ENCODE assay signal across 9 mouse cellular contexts in genomic region chr4:145219240-145219985, GRCm38 (mm10). TPM values are rescaled to one million over a fixed set of nuclear protein-coding genes. Genes with fewer than 3 reads are reported as not detected.
DNase-seq lines count a peak whose midpoint lies in the region; ATAC-seq and TF ChIP-seq lines count a peak whose summit lies in the region.
"Had no signal": no experiment of that assay in that cellular context is flagged by ENCODE, and none has a peak within 500 bp of the region (broad histone marks: within the 10 kb centered on the region; RNA-seq: fewer than 3 reads in every experiment).

No protein-coding gene starts in this region.

- H3K9me3 ChIP-seq in hindbrain, postnatal 0 days (ENCODE audit: low read length): no peaks in the 10 kb centered on the region
- H3K9me3 ChIP-seq in hindbrain, embryonic 13.5 days: no peaks in the 10 kb centered on the region
- H3K9me3 ChIP-seq: midbrain, embryonic 12.5 days had no signal

- no peaks in the 10 kb centered on the region for H3K27me3 ChIP-seq in hindbrain, postnatal 0 days (ENCODE audit: insufficient read depth, low read length)
- H3K27me3 ChIP-seq in hindbrain, embryonic 13.5 days: no peaks in the 10 kb centered on the region
- H3K27me3 ChIP-seq in Patski: no peaks in the 10 kb centered on the region
- H3K27me3 ChIP-seq in spleen, adult 2 months (ENCODE audit: control insufficient read depth, insufficient read depth, low read length): no peaks in the 10 kb centered on the region
- H3K27me3 ChIP-seq: midbrain, embryonic 12.5 days had no signal

- POLR2A ChIA-PET in Patski (lab: Charles Lee): interaction anchor here (1.6 kb wide), 1 partner anchor 9 kb away, joined by 5 read pairs; no protein-coding TSS in a partner anchor

- CTCF ChIA-PET in Patski (lab: Charles Lee): interaction anchor here (0.7 to 4.3 kb wide), 10 partner anchors 12 to 66 kb away, joined by 3 to 18 read pairs (median 6); no protein-coding TSS in a partner anchor

- 63% methylated on average over 15 of the region's 15 CpGs for WGBS in hindbrain, postnatal 0 days
- 72% methylated on average over 15 of the region's 15 CpGs for WGBS in hindbrain, embryonic 13.5 days
- 74% methylated on average over 15 of the region's 15 CpGs for WGBS in spleen, adult 2 months

- no peak overlapping the region for H3K4me3 ChIP-seq in hindbrain, postnatal 0 days (ENCODE audit: low read length)
- no peak overlapping the region for H3K4me3 ChIP-seq in hindbrain, embryonic 13.5 days
- H3K4me3 ChIP-seq in spleen, adult 2 months (ENCODE audit: extremely low read depth, insufficient read depth, insufficient read length): no peak overlapping the region
- H3K4me3 ChIP-seq: midbrain, embryonic 12.5 days had no signal

- ATAC-seq in hindbrain, postnatal 0 days: no peak
- ATAC-seq in hindbrain, embryonic 13.5 days (ENCODE audit: low FRiP score): no peak
- ATAC-seq in Patski: no peak

- no peak overlapping the region for H3K4me2 ChIP-seq in hindbrain, postnatal 0 days (ENCODE audit: low read depth, low read length)
- no peak overlapping the region for H3K4me2 ChIP-seq in hindbrain, embryonic 13.5 days
- H3K4me2 ChIP-seq: midbrain, embryonic 12.5 days had no signal

- H3K27ac ChIP-seq in hindbrain, postnatal 0 days: no peak overlapping the region
- no peak overlapping the region for H3K27ac ChIP-seq in hindbrain, embryonic 13.5 days
- H3K27ac ChIP-seq in spleen, adult 2 months (ENCODE audit: insufficient read depth, low read length): no peak overlapping the region
- H3K27ac ChIP-seq: midbrain, embryonic 12.5 days had no signal

- in situ Hi-C loops in Patski (cut with MboI; ENCODE audit: low pct_unique_long_range_greater_than_20kb): loop anchor here (5.0 kb wide), 1 partner anchor 63 kb away; no protein-coding TSS in a partner anchor

- no peak for TF ChIP-seq POLR2A in spleen, adult 2 months (IDR thresholded peaks at IDR 0.05; ENCODE audit: low read depth, low read length)

- no peak overlapping the region for H3K9ac ChIP-seq in hindbrain, postnatal 0 days (replicated peaks; ENCODE audit: low read length)
- H3K9ac ChIP-seq in hindbrain, embryonic 13.5 days: no peak overlapping the region
- H3K9ac ChIP-seq: midbrain, embryonic 12.5 days had no signal

- no peaks in the 10 kb centered on the region for H3K36me3 ChIP-seq in hindbrain, postnatal 0 days (ENCODE audit: insufficient read depth, low read length)
- H3K36me3 ChIP-seq in hindbrain, embryonic 13.5 days: no peaks in the 10 kb centered on the region
- peaks cover 33% of the 10 kb centered on the region for H3K36me3 ChIP-seq in spleen, adult 2 months (ENCODE audit: control insufficient read depth, insufficient read depth, low read length)
- H3K36me3 ChIP-seq: midbrain, embryonic 12.5 days had no signal

- no peak for DNase-seq in hindbrain, postnatal 0 days (ENCODE audit: low spot score)
- peak; percentile 60 for DNase-seq in A20 (ENCODE audit: low read depth, low spot score)
- no peak for DNase-seq in Patski (ENCODE audit: low read depth, low spot score)
- DNase-seq in kidney, postnatal 10 days: peak; percentile 44
- peak in 1 of 2 experiments; percentile 61 for DNase-seq in spleen, adult 2 months (ENCODE audit: low read depth in 1 of 2, low spot score in 2 of 2)
- no peak for DNase-seq in c-Kit-positive CD71-positive TER-119-positive erythroid progenitor cells, embryonic 14.5 days (ENCODE audit: low spot score)
- no peak for DNase-seq in left cerebral cortex, adult 18-20 months (ENCODE audit: low spot score in 2 of 2)

- 0 out of 2 replicates have a peak, but pooled peaks cover 5% of the 10 kb centered on the region for H3K4me1 ChIP-seq in hindbrain, postnatal 0 days (ENCODE audit: insufficient read depth, low read length)
- H3K4me1 ChIP-seq in hindbrain, embryonic 13.5 days (replicated peaks): peaks cover 6% of the 10 kb centered on the region
- H3K4me1 ChIP-seq in spleen, adult 2 months (ENCODE audit: control insufficient read depth, insufficient read depth, insufficient read length): peaks cover 14% of the 10 kb centered on the region; the same call in 1 of the 2 replicates

- peak; percentile 31; the same call in 1 of the 2 replicates for TF ChIP-seq CTCF in hindbrain, postnatal 0 days (IDR thresholded peaks at IDR 0.05; ENCODE audit: low read depth)
- TF ChIP-seq CTCF in Patski (IDR thresholded peaks at IDR 0.05): peak; percentile 47
- TF ChIP-seq CTCF in spleen, adult 2 months (IDR thresholded peaks at IDR 0.05; ENCODE audit: extremely low read depth, insufficient read depth, insufficient read length, insufficient replicate concordance): peak; percentile 74

RNA-seq across cellular contexts. Expression of gene Vps13d, which starts 24.6 kb away (rescaled TPM):
- total RNA-seq in hindbrain, postnatal 0 days (2014; rRNA removed): 32.8 and 35.3 TPM in 2 replicates
- polyA plus RNA-seq in hindbrain, postnatal 0 days (2015; fragmentation: Nextera tagmentation; extraction: Ambion mirVana): 7.8 and 8.6 TPM in 2 replicates
- 8.7 and 9.2 TPM in 2 replicates for polyA plus RNA-seq in hindbrain, embryonic 13.5 days (2015; fragmentation: Nextera tagmentation; extraction: Ambion mirVana)
- polyA plus RNA-seq in Patski (2021): 36.6 TPM
- 10.2 and 12.1 TPM in 2 replicates for polyA plus RNA-seq in spleen, adult 2 months (2012; rRNA removed)
- 10 to 100 TPM; 52.0 to 59.4 TPM for total RNA-seq in left cerebral cortex, adult 18-20 months (2021)

RNA-seq across cellular contexts. Expression of gene Tnfrsf1b, which starts 27.3 kb away (rescaled TPM):
- total RNA-seq in hindbrain, postnatal 0 days (2014; rRNA removed): 7.3 and 36.8 TPM in 2 replicates
- 2.5 and 2.9 TPM in 2 replicates for polyA plus RNA-seq in hindbrain, postnatal 0 days (2015; fragmentation: Nextera tagmentation; extraction: Ambion mirVana)
- polyA plus RNA-seq in hindbrain, embryonic 13.5 days (2015; fragmentation: Nextera tagmentation; extraction: Ambion mirVana): 3.2 and 4.1 TPM in 2 replicates
- 0.12 TPM for polyA plus RNA-seq in Patski (2021)
- 45.9 and 63.4 TPM in 2 replicates for polyA plus RNA-seq in spleen, adult 2 months (2012; rRNA removed)
- 1 to 10 TPM; 2.8 to 3.0 TPM for total RNA-seq in left cerebral cortex, adult 18-20 months (2021)

Comparison
In these comparisons a context has a peak if more than half of its experiments do, and no peak if none do; other contexts are left out.
1. DNase-seq: peak in A20 (single experiment) and kidney, postnatal 10 days (single experiment); none in hindbrain, postnatal 0 days (single experiment), Patski (single experiment), c-Kit-positive CD71-positive TER-119-positive erythroid progenitor cells, embryonic 14.5 days (single experiment) and left cerebral cortex, adult 18-20 months (0 of 2).
2. Peak in every context shown above with its lines, with median percentiles within 50 percentile points of each other: CTCF ChIP-seq.